Mouse (Mus musculus): ENCODE measurements at regions not wholly inside any gene's neighbourhood (a gene's known extent, or its start where the extent isn't known, plus 50 kb on each side); places are given as distances from the start of the nearest gene placed in this dataset.
A peak's percentile ranks its signal among the peaks of the same experiment; 100 is the strongest.

DNA sequence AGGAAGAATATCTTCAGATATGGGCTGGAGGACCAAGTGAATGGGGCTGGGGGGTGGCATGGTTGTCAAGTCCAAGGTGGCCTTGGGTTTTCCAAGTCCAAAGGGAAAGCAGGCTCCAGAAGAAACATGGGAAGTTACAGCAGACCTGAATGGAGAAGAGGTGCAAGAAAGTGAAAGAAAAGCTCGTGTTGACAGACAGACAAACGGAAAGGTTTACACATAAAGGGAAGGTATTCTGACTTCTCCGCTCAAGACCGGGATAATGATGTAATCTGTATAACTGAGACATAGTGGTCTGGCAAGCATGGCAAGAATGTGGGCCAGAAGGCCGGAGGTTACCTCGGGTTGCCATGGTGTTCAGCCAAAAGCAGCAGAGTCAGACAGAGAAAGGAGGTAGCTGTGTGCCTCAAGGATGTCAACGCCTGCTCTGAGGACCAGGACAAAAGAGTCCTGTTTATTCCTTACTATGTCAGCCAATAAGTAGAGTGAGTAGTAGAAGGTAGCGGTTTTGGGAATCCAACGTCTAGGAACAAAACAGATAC is 50.8 kb upstream of the Elk3 start:
- Histone ChIP-seq H3K4me2 (no peak overlapping the region), H3K9me3 (replicated peaks) (no peaks in the 10 kb centered on the region), H3K4me1 (no peaks in the 10 kb centered on the region), H3K4me3 (no peak overlapping the region), H3K36me3 (no peaks in the 10 kb centered on the region), H3K9ac (no peak overlapping the region), H3K27ac (no peak overlapping the region), H3K27me3 (replicated peaks) (no peaks in the 10 kb centered on the region)
- WGBS (ENCODE audit: insufficient replicate concordance): 71% methylated on average over 9 of the region's 9 CpGs
- no peak for ATAC-seq

- Histone ChIP-seq H3K4me2 (no peak overlapping the region), H3K9me3 (replicated peaks) (no peaks in the 10 kb centered on the region), H3K36me3 (no peaks in the 10 kb centered on the region), H3K4me1 (no peaks in the 10 kb centered on the region), H3K9ac (no peak overlapping the region), H3K27me3 (replicated peaks) (no peaks in the 10 kb centered on the region), H3K27ac (no peak overlapping the region), H3K4me3 (no peak overlapping the region)
- 53% methylated on average over 3 of the region's 3 CpGs for WGBS (ENCODE audit: insufficient replicate concordance)
- ATAC-seq: no peak
These were observed 53.3 kb upstream of the Elk3 start for GRCm38 (mm10) chr10:93364108-93364793.

DNA sequence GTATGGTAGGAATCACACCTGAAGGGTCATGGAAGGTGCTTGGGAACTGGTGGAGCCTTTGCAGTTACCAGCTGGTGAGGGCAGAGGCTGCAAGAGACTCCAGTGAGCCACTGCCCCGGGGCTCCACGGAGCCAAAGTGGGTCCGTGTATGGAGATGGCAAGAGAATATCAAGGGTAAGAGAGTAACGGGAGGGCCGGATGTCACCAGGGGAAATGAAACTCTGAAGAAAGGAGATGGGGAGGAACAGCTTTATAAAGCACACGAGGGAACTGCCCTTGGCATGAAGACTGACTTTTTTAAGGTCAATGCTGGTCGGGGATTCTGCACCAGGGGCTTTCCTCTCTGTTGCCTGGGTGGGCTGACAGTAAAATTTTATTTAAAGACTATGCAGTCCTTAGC is 53.9 kb upstream of the Elk3 start:
- no peaks in the 10 kb centered on the region for H3K4me1 ChIP-seq
- H3K9ac ChIP-seq: no peak overlapping the region
- no peak for ATAC-seq
- no peak overlapping the region for H3K4me3 ChIP-seq
- no peaks in the 10 kb centered on the region for H3K9me3 ChIP-seq (replicated peaks)
- 62% methylated on average over 7 of the region's 7 CpGs for WGBS (ENCODE audit: insufficient replicate concordance)
- no peaks in the 10 kb centered on the region for H3K36me3 ChIP-seq
- no peaks in the 10 kb centered on the region for H3K27me3 ChIP-seq (replicated peaks)
- no peak overlapping the region for H3K4me2 ChIP-seq
- no peak overlapping the region for H3K27ac ChIP-seq

GRCm38 (mm10) chr10:93365318-93365717 is 54.4 kb upstream of the Elk3 start:
- Histone ChIP-seq H3K9ac (no peak overlapping the region), H3K4me1 (no peaks in the 10 kb centered on the region), H3K36me3 (no peaks in the 10 kb centered on the region), H3K27ac (no peak overlapping the region), H3K4me3 (no peak overlapping the region), H3K9me3 (replicated peaks) (no peaks in the 10 kb centered on the region), H3K4me2 (no peak overlapping the region), H3K27me3 (replicated peaks) (no peaks in the 10 kb centered on the region)
- 66% methylated on average over 6 of the region's 6 CpGs for WGBS (ENCODE audit: insufficient replicate concordance)
- ATAC-seq: no peak

DNA sequence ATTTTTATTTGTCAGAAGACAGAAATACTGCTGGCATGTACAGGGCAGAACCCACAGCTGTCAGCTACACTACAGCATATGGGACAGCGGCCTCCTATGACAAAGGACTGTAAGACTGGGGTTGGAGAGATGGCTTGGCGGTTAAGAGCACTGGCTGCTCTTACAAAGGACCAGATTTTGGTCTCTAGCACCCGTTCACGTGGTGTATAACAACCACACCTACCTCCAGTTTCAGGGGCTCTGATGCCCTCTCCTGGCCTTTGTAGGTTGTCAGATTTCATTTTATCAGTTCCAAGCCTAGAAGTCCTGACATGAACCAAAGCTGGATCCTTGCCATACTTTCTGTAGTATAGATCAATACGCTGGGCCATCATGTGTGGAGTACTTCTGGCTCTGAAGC is 54.9 kb upstream of the Elk3 start:
- 67% methylated on average over 5 of the region's 5 CpGs for WGBS (ENCODE audit: insufficient replicate concordance)
- no peak overlapping the region for H3K4me2 ChIP-seq
- no peak overlapping the region for H3K4me3 ChIP-seq
- H3K36me3 ChIP-seq: no peaks in the 10 kb centered on the region
- H3K27me3 ChIP-seq (replicated peaks): no peaks in the 10 kb centered on the region
- H3K9me3 ChIP-seq (replicated peaks): no peaks in the 10 kb centered on the region
- H3K27ac ChIP-seq: no peak overlapping the region
- H3K4me1 ChIP-seq: no peaks in the 10 kb centered on the region
- ATAC-seq: no peak
- H3K9ac ChIP-seq: no peak overlapping the region

GRCm38 (mm10) chr10:93369737-93370136 is 58.8 kb upstream of the Elk3 start:
- H3K9me3 ChIP-seq (replicated peaks): no peaks in the 10 kb centered on the region
- no peak for ATAC-seq
- H3K9ac ChIP-seq: no peak overlapping the region
- no peak overlapping the region for H3K27ac ChIP-seq
- no peaks in the 10 kb centered on the region for H3K36me3 ChIP-seq
- H3K4me1 ChIP-seq: no peaks in the 10 kb centered on the region
- no peaks in the 10 kb centered on the region for H3K27me3 ChIP-seq (replicated peaks)
- 52% methylated on average over 3 of the region's 3 CpGs for WGBS (ENCODE audit: insufficient replicate concordance)
- H3K4me2 ChIP-seq: no peak overlapping the region
- no peak overlapping the region for H3K4me3 ChIP-seq

DNA sequence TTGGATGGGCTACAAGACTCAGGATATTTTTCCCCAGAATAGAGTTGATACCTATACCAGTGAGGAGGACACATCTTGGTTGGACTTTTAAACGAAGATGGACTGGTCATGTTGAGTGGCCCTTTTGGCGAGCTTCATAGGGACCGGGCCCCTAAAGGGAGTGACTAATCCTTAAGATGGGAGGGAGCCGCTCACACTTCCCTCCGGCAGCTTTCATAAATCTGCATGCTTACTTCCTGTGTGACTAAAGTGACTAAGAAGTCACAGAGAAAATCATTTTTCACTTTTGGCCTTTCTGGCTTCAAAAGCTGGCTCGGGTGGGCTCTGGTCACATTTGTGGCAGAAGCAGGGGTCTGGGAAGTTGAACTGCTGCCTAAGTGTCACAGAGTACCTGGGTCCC is 59.4 kb upstream of the Elk3 start:
- Histone ChIP-seq H3K4me2 (no peak overlapping the region), H3K4me1 (0 out of 2 replicates have a peak, but pooled peaks cover 4% of the 10 kb centered on the region), H3K27ac (no peak overlapping the region), H3K36me3 (no peaks in the 10 kb centered on the region), H3K4me3 (no peak overlapping the region), H3K9me3 (replicated peaks) (no peaks in the 10 kb centered on the region), H3K9ac (no peak overlapping the region), H3K27me3 (replicated peaks) (no peaks in the 10 kb centered on the region)
- 64% methylated on average over 6 of the region's 6 CpGs for WGBS (ENCODE audit: insufficient replicate concordance)
- ATAC-seq: no peak

GRCm38 (mm10) chr10:93372281-93372680 is 61.3 kb upstream of the Elk3 start:
- no peak overlapping the region for H3K27ac ChIP-seq
- no peaks in the 10 kb centered on the region for H3K27me3 ChIP-seq (replicated peaks)
- no peaks in the 10 kb centered on the region for H3K36me3 ChIP-seq
- H3K9me3 ChIP-seq (replicated peaks): no peaks in the 10 kb centered on the region
- H3K9ac ChIP-seq: no peak overlapping the region
- no peak for ATAC-seq
- no peak overlapping the region for H3K4me2 ChIP-seq
- WGBS (ENCODE audit: insufficient replicate concordance): 70% methylated on average over 7 of the region's 7 CpGs
- H3K4me1 ChIP-seq: peaks cover 12% of the 10 kb centered on the region; the same call in 1 of the 2 replicates
- no peak overlapping the region for H3K4me3 ChIP-seq

DNA sequence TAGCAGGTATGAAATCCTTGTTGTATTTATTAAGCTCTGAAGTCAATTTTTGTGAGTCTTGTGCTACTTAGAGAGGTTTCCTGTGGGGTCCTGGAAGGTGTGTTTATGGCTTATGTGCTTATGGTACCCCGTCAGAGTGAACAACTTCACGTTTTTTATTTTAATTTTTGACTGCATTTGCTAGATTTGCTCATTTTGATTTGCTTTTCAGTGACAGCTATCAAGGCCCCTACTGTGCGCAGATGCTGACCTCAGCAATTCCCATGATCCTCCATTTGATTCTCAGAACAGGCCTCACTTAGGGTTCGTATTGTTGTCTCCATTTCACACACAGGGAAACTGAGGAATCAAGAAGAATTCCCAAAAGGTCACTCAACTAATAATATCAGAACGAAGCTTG is 62.3 kb upstream of the Elk3 start:
- no peak overlapping the region for H3K27ac ChIP-seq
- H3K27me3 ChIP-seq (replicated peaks): no peaks in the 10 kb centered on the region
- H3K36me3 ChIP-seq: no peaks in the 10 kb centered on the region
- no peaks in the 10 kb centered on the region for H3K9me3 ChIP-seq (replicated peaks)
- H3K9ac ChIP-seq: no peak overlapping the region
- 67% methylated on average over 5 of the region's 5 CpGs for WGBS (ENCODE audit: insufficient replicate concordance)
- peaks cover 12% of the 10 kb centered on the region; the same call in 1 of the 2 replicates for H3K4me1 ChIP-seq
- H3K4me2 ChIP-seq: no peak overlapping the region
- no peak overlapping the region for H3K4me3 ChIP-seq
- no peak for ATAC-seq

DNA sequence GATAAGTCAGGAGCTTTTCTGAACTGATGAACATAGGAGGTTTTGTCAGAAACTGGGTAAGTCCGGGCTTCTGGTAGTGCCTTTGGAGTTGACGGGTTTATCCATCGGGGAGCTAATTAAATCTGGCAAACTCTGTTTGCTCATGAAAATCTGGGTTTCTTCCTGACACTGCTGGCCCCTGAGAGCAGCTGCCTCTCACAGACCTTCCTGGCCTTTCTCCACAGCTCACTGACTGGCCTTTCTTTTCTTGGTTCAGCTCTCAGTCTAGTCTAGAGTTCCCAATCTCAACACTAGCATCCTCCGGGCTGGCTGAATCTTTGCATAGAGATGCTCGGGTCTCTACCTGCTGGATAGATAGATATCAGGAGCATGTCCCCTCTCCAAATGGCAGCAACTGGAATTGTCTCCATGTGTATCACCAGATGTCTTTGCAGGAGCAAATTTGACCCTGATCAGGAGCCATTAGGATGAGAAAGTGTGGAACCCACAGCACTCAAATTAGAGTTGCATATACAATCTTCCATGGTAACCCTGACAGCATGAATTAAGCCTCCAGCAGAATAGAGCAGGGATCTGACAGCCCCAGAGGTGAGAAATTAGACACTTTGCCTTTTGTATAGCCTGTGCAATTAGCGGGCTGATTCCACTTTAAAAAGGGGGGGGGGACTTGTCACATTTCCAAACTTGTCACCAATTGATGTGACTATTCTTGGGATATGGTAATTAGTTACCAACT is 63.2 kb upstream of the Elk3 start:
- H3K4me3 ChIP-seq: no peak overlapping the region
- ATAC-seq: no peak
- no peak overlapping the region for H3K9ac ChIP-seq
- H3K4me1 ChIP-seq: peaks cover 12% of the 10 kb centered on the region; the same call in 1 of the 2 replicates
- no peaks in the 10 kb centered on the region for H3K9me3 ChIP-seq (replicated peaks)
- WGBS (ENCODE audit: insufficient replicate concordance): 73% methylated on average over 6 of the region's 6 CpGs
- no peak overlapping the region for H3K4me2 ChIP-seq
- no peak overlapping the region for H3K27ac ChIP-seq
- H3K27me3 ChIP-seq (replicated peaks): no peaks in the 10 kb centered on the region
- H3K36me3 ChIP-seq: no peaks in the 10 kb centered on the region

DNA sequence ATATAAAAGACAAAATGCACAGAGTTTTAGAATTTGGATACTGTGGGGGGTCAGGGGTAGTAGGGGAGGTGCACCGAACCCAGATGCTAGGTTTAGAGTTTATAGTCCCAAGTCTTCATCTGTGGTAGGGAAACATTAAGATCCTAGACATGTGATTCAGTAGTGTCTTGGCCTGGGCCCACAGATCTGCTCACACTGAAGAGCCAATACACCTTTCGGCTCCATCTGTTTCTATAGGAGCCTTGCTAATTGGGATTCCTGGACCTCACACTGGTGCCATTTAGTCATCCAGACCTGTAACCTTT is 63.7 kb upstream of the Elk3 start:
- no peak overlapping the region for H3K9ac ChIP-seq
- H3K27me3 ChIP-seq (replicated peaks): no peaks in the 10 kb centered on the region
- H3K27ac ChIP-seq: no peak overlapping the region
- peaks cover 12% of the 10 kb centered on the region; the same call in 1 of the 2 replicates for H3K4me1 ChIP-seq
- no peak overlapping the region for H3K4me3 ChIP-seq
- H3K9me3 ChIP-seq (replicated peaks): no peaks in the 10 kb centered on the region
- H3K4me2 ChIP-seq: no peak overlapping the region
- no peak for ATAC-seq
- WGBS (ENCODE audit: insufficient replicate concordance): 77% methylated on average over 2 of the region's 2 CpGs
- no peaks in the 10 kb centered on the region for H3K36me3 ChIP-seq

DNA sequence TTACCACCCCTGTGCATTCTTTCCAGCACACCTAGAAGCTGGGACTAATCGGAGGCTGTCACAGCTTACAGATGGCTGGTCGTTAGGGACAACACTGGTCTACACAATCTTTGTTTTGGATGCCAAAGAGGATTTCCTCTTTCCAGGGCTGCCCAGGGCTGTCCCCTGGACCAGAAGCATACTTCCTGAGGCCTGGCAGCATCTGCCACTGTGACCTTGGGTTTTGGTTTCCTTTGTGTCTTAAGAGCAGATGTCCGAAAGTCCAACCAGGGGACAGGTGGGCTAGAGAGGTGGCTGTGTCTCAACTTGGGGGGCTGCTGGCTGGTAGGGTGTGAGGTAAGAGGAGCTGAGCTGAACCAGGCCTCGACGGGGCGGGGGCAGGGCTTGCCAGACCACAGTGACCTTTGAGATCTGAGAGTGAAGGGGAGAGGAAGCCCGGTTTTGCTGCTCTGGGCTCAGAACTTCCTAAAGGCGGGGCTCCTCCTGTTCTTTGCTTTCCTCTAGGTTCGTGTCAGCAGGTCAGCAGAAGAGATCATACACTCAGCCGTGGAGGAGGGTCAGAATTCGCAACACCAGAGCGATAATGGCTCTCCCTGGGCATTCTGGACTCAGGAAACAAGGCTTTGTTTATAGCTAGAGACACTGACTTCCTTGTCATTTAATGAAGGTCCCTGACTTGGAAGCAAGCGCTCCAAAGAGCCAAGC is 64.2 kb upstream of the Elk3 start:
- WGBS (ENCODE audit: insufficient replicate concordance): 28% methylated on average over 13 of the region's 13 CpGs
- Histone ChIP-seq H3K4me3 (no peak overlapping the region), H3K4me1 (peaks cover 12% of the 10 kb centered on the region; the same call in 1 of the 2 replicates), H3K9ac (no peak overlapping the region), H3K9me3 (replicated peaks) (no peaks in the 10 kb centered on the region), H3K36me3 (no peaks in the 10 kb centered on the region), H3K27me3 (replicated peaks) (no peaks in the 10 kb centered on the region), H3K4me2 (no peak overlapping the region), H3K27ac (0 out of 2 replicates have a peak overlapping the region, but pooled peaks have one; percentile 8)
- ATAC-seq: no peak

Data from liver, embryonic 12.5 days (tissue).